Mouse (Mus musculus) spleen, adult 2 months (tissue): ENCODE data around the gene Nrxn3. TPM values are rescaled to one million over a fixed set of nuclear protein-coding genes. Genes with fewer than 3 reads are reported as not detected.

ENCODE experiments used
- DNase-seq, 2 experiments: peaks; one replicate each; pipeline versions ENCODE4 v3.0.0 to v3.0.0-alpha.2; 2012 to 2021; ENCODE audit warnings: low spot score in 2 of 2, low read depth in 1 of 2
- H3K27ac ChIP-seq: fragments of 200-500 bp; 2 replicates; pipeline ENCODE4 v1.5.1; 2012; ENCODE audit warnings: low read length, inconsistent platforms; ENCODE audit not compliant: insufficient read depth
- H3K27me3 ChIP-seq: fragments of 200-500 bp; 2 replicates; pipeline ENCODE4 v1.6.1; 2012; ENCODE audit warnings: mild to moderate bottlenecking, moderate library complexity, low read length, inconsistent platforms; ENCODE audit not compliant: control insufficient read depth, insufficient read depth
- H3K36me3 ChIP-seq: fragments of 200-500 bp; 2 replicates; pipeline ENCODE4 v1.6.1; 2012; ENCODE audit warnings: mild to moderate bottlenecking, low read length, inconsistent platforms; ENCODE audit not compliant: control insufficient read depth, insufficient read depth
- H3K4me1 ChIP-seq: fragments of 200-500 bp; 2 replicates; pipeline ENCODE4 v1.6.1; 2011; ENCODE audit warnings: inconsistent platforms; ENCODE audit not compliant: control insufficient read depth, insufficient read depth, insufficient read length
- H3K4me3 ChIP-seq: fragments of 200-500 bp; 2 replicates; pipeline ENCODE4 v1.5.1; 2011; ENCODE audit warnings: mild to moderate bottlenecking, inconsistent platforms; ENCODE audit not compliant: insufficient read depth, insufficient read length; ENCODE audit errors: extremely low read depth
- CTCF ChIP-seq: fragments of 200-500 bp; IDR thresholded peaks from 2 replicates; pipeline ENCODE4 v1.5.1; 2011; ENCODE audit warnings: mild to moderate bottlenecking, inconsistent platforms; ENCODE audit not compliant: insufficient read depth, insufficient read length, insufficient replicate concordance; ENCODE audit errors: extremely low read depth
- POLR2A ChIP-seq: fragments of 200-500 bp; IDR thresholded peaks from 2 replicates; pipeline ENCODE4 v1.6.1; 2011; ENCODE audit warnings: low read depth, low read length, inconsistent platforms
- WGBS: fragments of 180-500 bp; shearing (Covaris S2); methylation state at CpG from one replicate; pipeline ENCODE4 v1.1.7; 2018; 5-methylcytosine and 5-hydroxymethylcytosine counted together
- polyA plus RNA-seq: library from polyadenylated mRNA; depleted of rRNA; stranded (reverse); fragments of >200 nt; gene quantifications from 2 replicates; pipeline ENCODE4 v1.2.3, GENCODE M21; 2012

Gene Nrxn3
- polyA plus RNA-seq, 1 experiment, result not detected

DNA sequence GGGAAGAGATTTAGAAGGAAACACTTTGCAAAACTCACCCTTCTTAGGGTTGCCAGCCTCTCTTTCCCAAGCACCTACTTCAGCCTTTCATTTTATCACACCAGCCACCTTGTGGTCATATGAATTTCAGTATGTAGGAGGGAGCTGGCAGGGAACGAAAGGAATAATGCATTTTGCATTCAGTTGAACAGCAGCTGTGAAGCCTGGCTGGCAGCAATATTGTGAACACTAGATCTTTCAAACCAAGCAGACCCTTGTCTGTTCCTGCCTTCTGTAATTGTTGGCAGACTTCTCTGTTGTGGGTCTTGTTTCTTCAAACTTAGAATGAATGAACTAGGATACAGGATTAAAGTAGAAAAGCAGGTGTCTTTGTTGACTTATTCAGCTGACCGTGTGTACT, 946.2 kb downstream of the Nrxn3 start:
- no peaks in the 10 kb centered on the region for H3K36me3 ChIP-seq
- H3K27ac ChIP-seq, result no peak overlapping the region
- H3K4me1 ChIP-seq, result no peaks in the 10 kb centered on the region
- TF ChIP-seq POLR2A, result no peak
- TF ChIP-seq CTCF, result no peak
- DNase-seq, result no peak
- no peaks in the 10 kb centered on the region for H3K27me3 ChIP-seq
- no peak overlapping the region for H3K4me3 ChIP-seq
- 81% methylated on average over 2 of the region's 2 CpGs for WGBS

DNA sequence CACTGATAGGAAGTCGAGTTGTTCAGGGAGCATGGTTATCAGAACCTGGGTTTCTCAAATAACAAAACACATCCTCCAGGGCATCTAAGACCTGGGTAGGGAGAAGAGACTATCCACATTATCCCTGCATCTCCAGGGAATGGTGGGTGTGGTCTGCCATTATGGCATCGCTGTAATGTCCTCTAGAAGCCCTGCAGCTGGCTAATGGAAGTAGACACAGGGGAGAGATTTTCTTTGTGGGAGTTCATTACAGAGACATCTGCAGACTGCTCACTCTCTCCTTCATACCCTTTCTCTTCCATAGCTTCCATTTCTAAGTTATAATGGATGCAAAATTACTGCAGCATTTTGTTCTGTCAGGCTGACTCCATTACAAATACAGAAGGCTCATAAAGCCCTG, 950.1 kb downstream of the Nrxn3 start:
- H3K4me3 ChIP-seq, result no peak overlapping the region
- no peak overlapping the region for H3K27ac ChIP-seq
- no peaks in the 10 kb centered on the region for H3K4me1 ChIP-seq
- no peak for TF ChIP-seq CTCF
- TF ChIP-seq POLR2A, result no peak
- H3K36me3 ChIP-seq, result no peaks in the 10 kb centered on the region
- no peak for DNase-seq
- H3K27me3 ChIP-seq, result no peaks in the 10 kb centered on the region; the same call in 1 of the 2 replicates
- WGBS, result 66% methylated on average over 2 of the region's 2 CpGs

DNA sequence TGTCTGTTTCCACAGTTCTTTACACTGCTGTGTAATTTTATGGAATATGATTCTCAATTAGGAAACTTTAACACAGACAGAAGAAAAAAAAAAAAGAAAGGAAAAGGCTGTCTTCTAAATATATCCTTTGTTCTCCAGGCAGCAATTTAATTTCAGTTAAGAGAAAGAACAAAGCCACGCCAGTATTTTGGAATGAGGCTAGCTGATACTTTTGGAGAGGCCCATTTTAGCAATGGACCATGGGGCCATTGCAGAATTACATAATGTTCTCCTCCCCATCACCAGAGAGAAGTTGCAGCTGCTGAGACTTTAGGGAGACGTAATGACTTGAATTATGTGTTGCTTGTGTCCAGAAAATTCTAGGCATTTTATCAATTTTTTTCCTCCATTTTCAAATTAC, 963.0 kb downstream of the Nrxn3 start:
- TF ChIP-seq CTCF (no peak), POLR2A (no peak)
- Histone ChIP-seq H3K4me1 (no peaks in the 10 kb centered on the region), H3K27me3 (no peaks in the 10 kb centered on the region), H3K36me3 (no peaks in the 10 kb centered on the region), H3K4me3 (no peak overlapping the region), H3K27ac (no peak overlapping the region)
- 90% methylated on average over 2 of the region's 2 CpGs for WGBS
- DNase-seq, result no peak

DNA sequence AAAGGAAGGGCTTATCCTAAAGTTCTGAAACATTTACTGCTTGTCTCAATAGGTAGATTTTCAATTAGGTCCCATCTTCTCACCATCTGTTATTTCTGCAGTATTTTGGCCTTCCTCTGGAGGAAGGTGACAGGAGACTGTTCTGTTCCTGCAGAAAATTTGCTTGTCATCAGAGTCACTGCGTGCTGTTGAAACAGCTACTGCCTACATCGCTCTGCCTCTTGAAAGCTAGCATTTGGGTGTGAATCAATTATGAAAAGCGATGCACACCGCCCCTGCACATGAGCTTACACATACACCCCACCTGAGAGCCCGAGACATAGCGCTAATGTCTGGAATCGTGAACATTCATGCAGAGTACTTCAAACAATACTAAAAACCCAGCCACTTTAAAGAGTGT, 966.4 kb downstream of the Nrxn3 start:
- no peak for TF ChIP-seq CTCF
- TF ChIP-seq POLR2A, result no peak
- no peaks in the 10 kb centered on the region for H3K4me1 ChIP-seq
- DNase-seq, result no peak
- no peak overlapping the region for H3K27ac ChIP-seq
- H3K36me3 ChIP-seq, result no peaks in the 10 kb centered on the region
- H3K4me3 ChIP-seq, result no peak overlapping the region
- WGBS, result 83% methylated on average over 7 of the region's 7 CpGs
- H3K27me3 ChIP-seq, result no peaks in the 10 kb centered on the region

DNA sequence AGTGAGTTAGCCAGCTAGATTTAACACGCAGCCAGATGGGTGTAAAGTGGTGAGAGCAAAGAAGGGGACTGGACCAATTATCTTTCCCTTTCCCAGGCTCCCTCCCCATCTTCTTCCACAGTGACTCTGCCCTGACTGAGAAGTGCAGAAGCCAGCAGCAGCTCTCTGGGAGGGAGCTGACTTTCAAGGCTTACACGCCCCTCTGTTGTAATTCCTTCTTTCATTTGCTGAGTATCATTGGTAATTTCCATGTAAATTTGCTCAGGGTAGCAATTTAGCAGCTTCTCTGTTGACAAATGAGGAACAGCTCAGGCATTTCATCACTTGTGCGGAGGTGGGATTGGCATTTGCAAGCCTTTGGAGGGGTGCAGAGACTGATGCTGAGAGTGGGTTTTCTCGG, 976.8 kb downstream of the Nrxn3 start:
- no peak for DNase-seq
- Histone ChIP-seq H3K27me3 (no peaks in the 10 kb centered on the region), H3K36me3 (no peaks in the 10 kb centered on the region), H3K4me1 (no peaks in the 10 kb centered on the region), H3K27ac (no peak overlapping the region), H3K4me3 (no peak overlapping the region)
- TF ChIP-seq POLR2A (no peak), CTCF (no peak)
- 26% methylated on average over 4 of the region's 4 CpGs for WGBS

DNA sequence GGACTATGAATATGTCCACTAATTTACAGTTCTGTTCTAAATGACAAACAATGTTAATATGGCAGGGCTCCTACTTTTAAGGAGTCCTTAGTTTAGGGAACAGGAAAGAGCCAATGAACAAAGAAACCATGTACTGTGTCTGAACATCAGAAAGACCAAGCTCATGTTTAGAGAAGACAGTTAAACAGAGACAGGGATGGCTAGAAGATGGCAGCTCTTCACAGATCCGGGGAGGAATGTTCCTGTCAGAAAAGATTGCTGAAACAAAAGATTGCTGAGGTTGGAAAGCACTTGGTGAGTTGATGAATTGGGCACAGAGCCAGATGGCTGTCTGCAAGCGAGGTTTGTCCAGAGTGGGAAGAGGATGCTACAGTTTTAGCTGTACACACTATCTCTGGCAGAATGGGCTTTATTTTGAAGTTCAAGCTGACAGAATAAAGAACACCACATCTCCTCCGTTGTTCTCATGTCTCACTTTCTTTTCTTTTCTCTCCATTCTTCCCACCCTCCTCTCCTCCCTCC, 978.3 kb downstream of the Nrxn3 start:
- Histone ChIP-seq H3K27me3 (no peaks in the 10 kb centered on the region), H3K36me3 (no peaks in the 10 kb centered on the region), H3K4me3 (no peak overlapping the region), H3K27ac (no peak overlapping the region), H3K4me1 (no peaks in the 10 kb centered on the region)
- no peak for TF ChIP-seq POLR2A
- TF ChIP-seq CTCF, result no peak
- no peak for DNase-seq
- WGBS, result 59% methylated on average over 3 of the region's 3 CpGs

DNA sequence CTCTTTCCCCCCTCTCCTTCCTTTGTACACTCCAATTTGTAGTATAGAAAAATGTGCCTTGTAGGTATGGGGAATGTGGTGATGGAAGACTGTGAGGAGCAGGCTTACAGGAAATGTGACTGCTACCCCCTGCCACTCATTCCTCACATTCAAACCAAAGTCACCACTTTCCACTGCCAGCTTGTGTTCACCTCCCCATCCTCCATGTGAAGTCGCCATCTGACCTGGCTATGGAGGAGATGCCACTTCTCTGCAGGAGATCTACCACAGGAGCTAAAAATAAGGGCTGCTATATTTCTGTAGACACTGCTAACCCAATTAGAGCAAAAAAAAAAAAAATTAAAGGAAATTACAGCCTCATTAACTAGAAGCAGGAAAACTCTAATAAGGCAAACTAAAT, 980.3 kb downstream of the Nrxn3 start:
- H3K4me1 ChIP-seq, result no peaks in the 10 kb centered on the region
- WGBS, result 81% methylated on average over 1 of the region's 1 CpGs
- H3K27me3 ChIP-seq, result no peaks in the 10 kb centered on the region
- no peak for DNase-seq
- no peak overlapping the region for H3K4me3 ChIP-seq
- H3K36me3 ChIP-seq, result no peaks in the 10 kb centered on the region
- TF ChIP-seq CTCF (no peak), POLR2A (no peak)
- no peak overlapping the region for H3K27ac ChIP-seq

DNA sequence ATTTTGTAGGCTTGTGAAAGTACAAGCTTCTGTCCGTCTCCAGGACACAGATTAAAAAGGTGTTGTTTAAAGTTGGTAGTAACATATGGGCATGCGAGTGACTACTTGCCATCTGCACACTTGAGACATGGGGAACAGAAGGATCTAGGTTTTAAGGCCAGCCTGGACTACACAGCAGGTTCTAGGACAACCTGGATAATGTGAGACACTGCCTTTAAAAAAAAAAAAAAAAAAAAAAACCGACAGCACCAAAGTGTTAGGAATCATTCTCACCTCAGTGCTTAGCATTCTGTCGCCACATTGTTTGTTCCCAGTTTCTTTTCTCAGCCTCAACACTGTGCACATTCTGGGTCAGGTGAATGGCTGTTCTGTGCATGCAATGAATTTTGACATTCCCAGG, 985.2 kb downstream of the Nrxn3 start:
- H3K27ac ChIP-seq, result no peak overlapping the region
- no peaks in the 10 kb centered on the region for H3K36me3 ChIP-seq
- H3K27me3 ChIP-seq, result no peaks in the 10 kb centered on the region
- no peaks in the 10 kb centered on the region for H3K4me1 ChIP-seq
- DNase-seq, result no peak
- no peak overlapping the region for H3K4me3 ChIP-seq
- WGBS, result 71% methylated on average over 4 of the region's 4 CpGs
- TF ChIP-seq CTCF, result no peak
- TF ChIP-seq POLR2A, result no peak
